Mouse (Mus musculus) kidney, postnatal 14 days (tissue): Measurements from ENCODE around the gene Igfals.

ENCODE experiments used
- DNase-seq: peaks from one replicate; pipeline ENCODE4 v3.0.0; 2022; ENCODE audit warnings: mixed read lengths

The Igfals gene

GRCm38 (mm10) chr17:24894995-24895547 is 29.3 kb downstream of the Igfals start, which contains the start of the genes Eme2 and Mrps34:
Gene Eme2, minus strand, starts transcription at chr17:24895087.
Gene Mrps34, plus strand, starts transcription at chr17:24895116.
- peak; percentile 89 for DNase-seq

GRCm38 (mm10) chr17:24895571-24896240 is 29.9 kb downstream of the Igfals start:
- no peak for DNase-seq

- DNase-seq: peak; percentile 90
These were observed 30.6 kb downstream of the Igfals start, which contains the start of gene Nme3 for GRCm38 (mm10) chr17:24896241-24896992. Gene Nme3, plus strand, starts transcription at chr17:24896500.

GRCm38 (mm10) chr17:24896993-24897269 is 31.1 kb downstream of the Igfals start:
- DNase-seq: no peak

GRCm38 (mm10) chr17:24897600-24897999 is 31.8 kb downstream of the Igfals start:
- DNase-seq: no peak

GRCm38 (mm10) chr17:24898041-24898854 is 32.5 kb downstream of the Igfals start:
- no peak for DNase-seq

GRCm38 (mm10) chr17:24899153-24899552 is 33.4 kb downstream of the Igfals start:
- no peak for DNase-seq

- DNase-seq: no peak
These were observed 34.2 kb downstream of the Igfals start for GRCm38 (mm10) chr17:24900014-24900413.

- DNase-seq: no peak
These were observed 36.3 kb downstream of the Igfals start for GRCm38 (mm10) chr17:24902124-24902523.

GRCm38 (mm10) chr17:24902671-24903474 is 37.1 kb downstream of the Igfals start:
- no peak for DNase-seq

- no peak for DNase-seq
These were observed 38.0 kb downstream of the Igfals start for GRCm38 (mm10) chr17:24903767-24904166.

GRCm38 (mm10) chr17:24907591-24907990 is 41.8 kb downstream of the Igfals start:
- no peak for DNase-seq

- no peak for DNase-seq
These were observed 48.2 kb downstream of the Igfals start for GRCm38 (mm10) chr17:24913984-24914383.

GRCm38 (mm10) chr17:24923246-24923645 is 57.4 kb downstream of the Igfals start:
- no peak for DNase-seq

GRCm38 (mm10) chr17:24929506-24929905 is 63.7 kb downstream of the Igfals start:
- no peak for DNase-seq
